Mouse (Mus musculus) cerebellum, adult 2 months (tissue): Measurements from ENCODE around the gene Bud23. TPM values are rescaled to one million over a fixed set of nuclear protein-coding genes. Genes with fewer than 3 reads are reported as not detected.
"Not testable (repeated sequence)": the region's sequence is repeated elsewhere in the genome, so short reads cannot be mapped to it uniquely, and the experiment has no call there.

ENCODE experiments used
- DNase-seq, 2 experiments: peaks; one replicate each; pipeline ENCODE4 v3.0.0; 2021
- H3K27ac ChIP-seq: fragments of 200-500 bp; 2 replicates; pipeline ENCODE4 v1.5.1; 2012; ENCODE audit warnings: low read length, control low read depth, inconsistent platforms; ENCODE audit not compliant: insufficient read depth
- H3K27me3 ChIP-seq: fragments of 200-500 bp; 2 replicates; pipeline ENCODE4 v1.6.1; 2012; ENCODE audit warnings: inconsistent platforms, mild to moderate bottlenecking, low read length, moderate library complexity; ENCODE audit not compliant: control insufficient read depth, insufficient read depth
- H3K4me1 ChIP-seq: fragments of 200-500 bp; 2 replicates; pipeline ENCODE4 v1.6.1; 2011; ENCODE audit warnings: low read length; ENCODE audit not compliant: control insufficient read depth, insufficient read depth
- H3K4me3 ChIP-seq: fragments of 200-500 bp; replicated peaks from 2 replicates; pipeline ENCODE3; 2011; ENCODE audit warnings: mild to moderate bottlenecking, low read depth, low read length, control low read depth; ENCODE audit not compliant: insufficient read depth
- CTCF ChIP-seq: fragments of 200-500 bp; IDR thresholded peaks from 2 replicates; pipeline ENCODE4 v1.5.1; 2011; ENCODE audit warnings: low read depth, mild to moderate bottlenecking, control low read depth, low read length, moderate library complexity, borderline replicate concordance; ENCODE audit not compliant: insufficient read depth
- POLR2A ChIP-seq: fragments of 200-500 bp; IDR thresholded peaks from 2 replicates; pipeline ENCODE4 v1.6.1; 2011; ENCODE audit warnings: low read length, control low read depth, borderline replicate concordance; ENCODE audit not compliant: insufficient read depth
- WGBS: fragments of 180-500 bp; shearing (Covaris S2); methylation state at CpG from one replicate; pipeline ENCODE4 v1.1.7; 2018; 5-methylcytosine and 5-hydroxymethylcytosine counted together
- polyA plus RNA-seq: library from polyadenylated mRNA; depleted of rRNA; stranded (reverse); fragments of >200 nt; gene quantifications from 2 replicates; pipeline ENCODE4 v1.2.3, GENCODE M21; 2012; rRNA removed

Gene Bud23
- polyA plus RNA-seq, result 69.2 and 72.8 TPM in 2 replicates

- 59% methylated on average over 9 of the region's 9 CpGs for WGBS
- H3K4me1 ChIP-seq, H3K27me3 ChIP-seq, DNase-seq: not testable (repeated sequence)
- Histone ChIP-seq H3K27ac (peak within 1 kb of the TSS; percentile 73), H3K4me3 (peak within 1 kb of the TSS; percentile 68)
Measured at GRCm38 (mm10) chr5:135064909-135065446, at the start of gene Bud23. TSS of gene Bud23 (minus strand) at chr5:135064959.

- DNase-seq, result no peak
- 82% methylated on average over 12 of the region's 12 CpGs for WGBS
- no peak overlapping the region for H3K27ac ChIP-seq
- H3K4me1 ChIP-seq, result no peaks in the 10 kb centered on the region
- H3K27me3 ChIP-seq, result no peaks in the 10 kb centered on the region
- TF ChIP-seq CTCF, result no peak
- TF ChIP-seq POLR2A, result no peak
- H3K4me3 ChIP-seq, result no peak overlapping the region
Measured at GRCm38 (mm10) chr5:135113782-135114181, 49.0 kb upstream of the Bud23 start.

GRCm38 (mm10) chr5:135109976-135110375 is 45.2 kb upstream of the Bud23 start:
- no peak overlapping the region for H3K27ac ChIP-seq
- TF ChIP-seq CTCF, result no peak
- no peak for TF ChIP-seq POLR2A
- WGBS, result 45% methylated on average over 6 of the region's 6 CpGs
- no peaks in the 10 kb centered on the region for H3K4me1 ChIP-seq
- no peak for DNase-seq
- no peaks in the 10 kb centered on the region for H3K27me3 ChIP-seq
- no peak overlapping the region for H3K4me3 ChIP-seq

- DNase-seq, result no peak
- H3K4me3 ChIP-seq, result no peak overlapping the region
- no peaks in the 10 kb centered on the region for H3K27me3 ChIP-seq
- H3K4me1 ChIP-seq, result no peaks in the 10 kb centered on the region
- no peak overlapping the region for H3K27ac ChIP-seq
- no peak for TF ChIP-seq CTCF
- no peak for TF ChIP-seq POLR2A
- WGBS, result 88% methylated on average over 3 of the region's 3 CpGs
Measured at GRCm38 (mm10) chr5:135109426-135109825, 44.7 kb upstream of the Bud23 start.

- Histone ChIP-seq H3K27ac (no peak overlapping the region), H3K4me3 (no peak overlapping the region), H3K4me1 (no peaks in the 10 kb centered on the region), H3K27me3 (no peaks in the 10 kb centered on the region)
- TF ChIP-seq CTCF, result no peak
- TF ChIP-seq POLR2A, result no peak
- 60% methylated on average over 6 of the region's 6 CpGs for WGBS
- DNase-seq, result no peak
Measured at GRCm38 (mm10) chr5:135109017-135109416, 44.3 kb upstream of the Bud23 start.

GRCm38 (mm10) chr5:135107521-135108501 is 43.1 kb upstream of the Bud23 start:
- TF ChIP-seq POLR2A (no peak), CTCF (peak; percentile 73)
- WGBS, result 7% methylated on average over 40 of the region's 40 CpGs
- H3K4me1 ChIP-seq, result no peaks in the 10 kb centered on the region
- H3K27me3 ChIP-seq, result no peaks in the 10 kb centered on the region
- no peak overlapping the region for H3K27ac ChIP-seq
- DNase-seq, result peak; percentile 48 to 58
- no peak overlapping the region for H3K4me3 ChIP-seq

- H3K4me1 ChIP-seq, result no peaks in the 10 kb centered on the region
- TF ChIP-seq CTCF, result no peak
- no peak for TF ChIP-seq POLR2A
- DNase-seq, result peak; percentile 36 to 46
- WGBS, result under 1% methylated on average over 48 of the region's 48 CpGs
- peak overlapping the region; percentile 37 for H3K4me3 ChIP-seq
- H3K27ac ChIP-seq, result no peak overlapping the region
- H3K27me3 ChIP-seq, result no peaks in the 10 kb centered on the region
Measured at GRCm38 (mm10) chr5:135106758-135107256, 42.0 kb upstream of the Bud23 start.

- TF ChIP-seq CTCF (peak; percentile 32; the same call in 1 of the 2 replicates), POLR2A (no peak)
- no peak for DNase-seq
- Histone ChIP-seq H3K4me1 (no peaks in the 10 kb centered on the region), H3K27me3 (no peaks in the 10 kb centered on the region), H3K27ac (no peak overlapping the region), H3K4me3 (no peak overlapping the region)
- WGBS, result 59% methylated on average over 11 of the region's 11 CpGs
Measured at GRCm38 (mm10) chr5:135103999-135104660, 39.4 kb upstream of the Bud23 start.
